Mouse (Mus musculus) gastrocnemius, adult 8-10 months (tissue): ENCODE results near the gene Stx8. TPM values are rescaled to one million over a fixed set of nuclear protein-coding genes. Genes with fewer than 3 reads are reported as not detected.

Experiments used
- DNase-seq, 2 experiments: peaks; one replicate each; pipeline ENCODE4 v3.0.0; 2022; ENCODE audit warnings: low spot score in 2 of 2
- total RNA-seq, 4 experiments: library from RNA; stranded (reverse); gene quantifications; 2 replicates each; pipeline ENCODE4 v1.2.4; 2022

Gene Stx8
- total RNA-seq, 4 experiments from 2014 or later = 21.5 to 27.4 (median 22.6) TPM

GRCm38 (mm10) chr11:68144235-68145065, 178.5 kb downstream of the Stx8 start:
- DNase-seq = no peak

GRCm38 (mm10) chr11:68145066-68145585, 179.1 kb downstream of the Stx8 start:
- DNase-seq = no peak

DNA sequence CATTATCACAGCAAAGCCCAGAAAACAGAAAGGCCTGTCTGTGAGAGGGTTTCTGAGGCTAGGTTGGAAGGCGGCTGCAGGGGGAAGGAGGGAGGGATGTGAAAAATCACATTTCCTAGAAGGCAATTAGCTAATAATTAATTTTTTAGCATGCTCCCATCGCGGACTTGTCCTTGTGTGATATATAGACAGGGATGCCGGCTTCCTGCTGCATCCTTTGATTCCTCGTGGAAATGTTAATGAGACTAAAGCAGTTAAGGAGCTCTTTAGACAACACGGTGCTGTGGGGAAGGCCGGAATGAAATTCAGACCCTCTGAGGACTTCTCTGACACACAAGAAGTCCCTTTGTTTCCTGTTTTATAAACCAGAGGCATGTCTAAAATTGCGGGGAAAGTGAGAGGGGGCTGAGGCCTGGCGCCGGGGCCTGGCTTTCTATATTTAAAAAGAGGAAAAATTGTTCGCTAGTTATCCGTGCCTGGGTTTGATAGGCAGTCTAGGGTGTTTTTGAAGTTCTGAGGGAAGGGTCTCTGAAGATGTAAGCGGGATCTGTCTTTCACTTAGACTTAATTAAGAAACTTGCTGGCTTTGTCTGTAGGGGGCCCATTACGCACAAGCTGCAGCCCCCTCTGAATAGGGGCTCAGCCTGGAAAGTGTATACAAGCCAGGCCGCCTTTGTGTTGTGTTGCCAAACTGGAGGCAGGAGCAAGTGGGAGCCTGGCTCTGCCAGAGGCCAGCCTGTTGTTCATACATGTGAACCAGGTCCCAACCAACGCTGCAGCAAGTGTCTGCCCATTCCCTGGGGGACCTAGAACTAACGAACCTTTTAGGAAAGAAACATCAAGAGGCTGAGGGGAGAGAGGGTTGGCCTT, 179.8 kb downstream of the Stx8 start:
- no peak for DNase-seq

GRCm38 (mm10) chr11:68146456-68146851, 180.5 kb downstream of the Stx8 start:
- no peak for DNase-seq

GRCm38 (mm10) chr11:68150938-68151337, 184.9 kb downstream of the Stx8 start:
- no peak for DNase-seq

DNA sequence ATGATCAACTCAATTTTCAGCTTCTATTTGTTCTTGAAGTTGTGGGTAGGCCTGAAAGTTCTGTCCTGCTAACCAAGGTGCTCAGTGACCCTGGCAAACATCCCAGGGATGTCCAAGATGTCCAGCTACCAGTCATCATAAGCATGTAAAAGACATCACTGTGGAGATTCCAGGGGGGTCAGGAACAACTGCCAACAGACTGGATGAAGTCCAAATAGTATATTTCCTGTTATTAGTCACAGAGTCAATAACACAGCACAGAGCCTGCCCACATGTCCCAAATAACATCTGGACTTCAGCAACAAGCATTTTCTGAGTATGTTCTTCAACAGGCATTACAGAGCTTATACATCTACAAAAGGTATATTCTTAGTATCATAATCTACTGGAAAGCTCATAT, 189.8 kb downstream of the Stx8 start:
- no peak for DNase-seq

GRCm38 (mm10) chr11:68158166-68158565, 192.2 kb downstream of the Stx8 start:
- DNase-seq = no peak

GRCm38 (mm10) chr11:68159867-68160266, 193.9 kb downstream of the Stx8 start:
- DNase-seq = no peak

- no peak for DNase-seq
These were observed 198.4 kb downstream of the Stx8 start for GRCm38 (mm10) chr11:68164408-68164807.

- no peak for DNase-seq
These were observed 202.4 kb downstream of the Stx8 start for GRCm38 (mm10) chr11:68168427-68168826.

- DNase-seq = no peak
These were observed 206.1 kb downstream of the Stx8 start for GRCm38 (mm10) chr11:68171973-68172647.

DNA sequence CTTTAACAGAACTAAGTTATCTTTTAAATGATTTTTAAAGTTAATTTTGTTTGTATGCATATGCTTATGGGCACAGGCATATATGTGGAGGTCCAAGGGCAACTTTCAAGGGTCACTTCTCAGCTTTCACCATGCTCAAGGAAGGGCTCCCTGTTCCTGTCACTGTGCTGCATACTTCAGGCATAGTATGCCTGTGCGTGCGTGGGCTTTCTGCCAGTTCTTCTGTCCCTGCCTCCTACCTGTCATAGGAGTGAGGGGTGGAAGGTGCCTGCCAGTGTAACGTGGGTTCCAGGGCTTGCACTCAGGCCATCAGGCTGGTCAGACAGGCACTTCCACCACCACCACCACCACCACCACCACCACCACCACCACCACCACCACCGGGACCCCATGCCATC, 206.7 kb downstream of the Stx8 start:
- no peak for DNase-seq

GRCm38 (mm10) chr11:68176550-68176949, 210.6 kb downstream of the Stx8 start:
- no peak for DNase-seq

- DNase-seq = no peak
These were observed 211.4 kb downstream of the Stx8 start for GRCm38 (mm10) chr11:68177415-68177814.

DNA sequence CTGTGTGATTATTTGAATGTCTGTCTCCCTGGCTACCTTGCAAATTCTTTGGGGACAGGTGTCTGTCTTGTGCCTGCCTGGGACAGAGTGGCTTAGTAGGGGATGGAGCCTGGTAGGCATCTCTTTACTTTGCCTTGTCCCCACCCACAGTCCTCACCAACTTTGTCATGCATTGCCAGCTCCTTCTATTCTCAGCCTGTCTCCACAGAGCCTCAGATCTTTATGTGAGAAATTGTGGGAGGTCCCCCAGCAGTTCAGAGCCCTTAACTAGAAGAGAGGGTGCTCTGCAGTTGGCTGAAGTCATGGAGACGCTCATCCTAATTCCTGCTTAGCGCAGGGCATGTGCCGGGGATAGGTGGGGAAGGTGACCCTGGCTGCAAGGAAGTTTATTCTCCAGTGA, 219.7 kb downstream of the Stx8 start:
- DNase-seq = no peak

DNA sequence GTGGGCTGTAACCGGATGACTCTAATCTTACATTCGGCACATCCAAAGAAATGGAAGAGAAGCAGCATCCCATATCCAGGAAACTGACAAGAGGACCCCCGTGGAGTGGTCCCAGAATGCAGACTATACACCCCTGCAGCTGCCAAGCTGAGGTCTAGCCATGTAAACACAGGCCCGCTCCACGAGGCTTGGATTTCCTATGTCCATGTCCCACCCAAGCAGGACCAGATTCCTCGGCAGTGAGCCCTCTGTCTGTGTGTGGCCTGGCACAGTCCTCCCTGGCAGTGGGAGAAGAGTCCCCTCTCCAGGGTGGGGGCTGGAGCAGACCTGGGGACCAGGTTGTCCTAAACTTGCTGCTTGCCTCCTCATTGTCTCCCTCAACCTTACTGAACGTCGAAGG, 221.2 kb downstream of the Stx8 start:
- DNase-seq = no peak

- no peak for DNase-seq
These were observed 222.8 kb downstream of the Stx8 start for GRCm38 (mm10) chr11:68188695-68189201.

DNA sequence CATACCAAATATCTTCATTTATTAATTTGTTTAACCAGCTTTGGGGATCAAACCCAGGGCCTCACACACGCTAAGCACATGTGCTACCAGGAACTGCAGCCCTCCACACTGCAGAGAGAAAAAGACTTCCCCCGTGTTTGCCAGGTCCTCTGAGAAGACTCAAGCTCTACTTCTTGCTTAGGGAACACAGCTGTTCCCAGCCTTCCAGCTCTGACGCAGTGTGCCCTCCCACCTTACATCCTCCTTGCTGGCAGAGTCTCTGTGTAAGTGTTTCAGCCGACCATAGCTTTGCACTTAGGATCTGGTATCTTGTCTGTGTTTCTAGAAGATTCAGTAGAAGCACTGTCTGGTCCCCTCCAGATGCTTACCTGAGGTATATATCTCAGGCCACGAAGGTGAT, 224.9 kb downstream of the Stx8 start:
- no peak for DNase-seq

- no peak for DNase-seq
These were observed 229.2 kb downstream of the Stx8 start for GRCm38 (mm10) chr11:68195168-68195567.

DNA sequence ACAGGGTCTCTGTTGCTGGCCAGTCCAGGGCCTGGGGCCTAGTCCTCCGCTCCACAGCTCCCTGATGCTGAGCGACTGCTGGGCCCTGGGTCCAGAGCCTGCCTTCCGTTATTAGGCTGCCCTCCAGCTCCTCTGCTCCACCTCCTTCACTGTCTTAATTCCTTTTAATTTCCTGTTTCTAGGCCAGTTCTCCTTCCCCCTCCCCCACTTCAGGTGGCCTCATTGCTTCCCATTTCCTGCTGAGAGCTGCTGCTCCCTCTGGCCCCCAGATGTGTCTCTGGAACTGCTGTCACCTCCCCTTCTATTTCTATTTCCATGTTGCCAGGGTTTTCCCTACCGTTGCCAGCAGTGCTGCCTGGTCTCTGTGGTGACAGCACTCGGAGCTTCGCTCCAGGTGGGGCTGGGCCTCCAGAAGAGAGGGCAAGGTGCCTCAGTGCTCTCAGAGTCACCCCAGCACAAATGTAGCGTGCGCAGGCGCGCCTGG, 229.7 kb downstream of the Stx8 start:
- no peak for DNase-seq

GRCm38 (mm10) chr11:68196566-68196965, 230.6 kb downstream of the Stx8 start:
- DNase-seq = no peak
